ENCODE assay signal across 8 mouse cellular contexts in genomic region chr6:24664133-24664866, GRCm38 (mm10). TPM values are rescaled to one million over a fixed set of nuclear protein-coding genes. Genes with fewer than 3 reads are reported as not detected.
DNase-seq lines count a peak whose midpoint lies in the region; ATAC-seq and TF ChIP-seq lines count a peak whose summit lies in the region.

No protein-coding gene starts in this region.

- WGBS in forebrain, embryonic 16.5 days: under 1% methylated on average over 44 of the region's 58 CpGs
- under 1% methylated on average over 54 of the region's 58 CpGs for WGBS in lung, embryonic 15.5 days
- under 1% methylated on average over 48 of the region's 58 CpGs for WGBS in olfactory bulb, adult 2 months

- H3K4me3 ChIP-seq in forebrain, embryonic 16.5 days (replicated peaks; ENCODE audit: low read length): peak overlapping the region; percentile 85
- peak overlapping the region; percentile 91 for H3K4me3 ChIP-seq in lung, embryonic 15.5 days
- H3K4me3 ChIP-seq in olfactory bulb, adult 2 months (ENCODE audit: insufficient read depth, low read depth, low read length): peak overlapping the region; percentile 92

- peak; percentile 38 for DNase-seq in ES-CJ7 (ENCODE audit: low read depth, low spot score)
- peak; percentile 64 for DNase-seq in adrenal gland, postnatal 25 days
- DNase-seq in heart, postnatal 14 days: peak; percentile 56 to 58
- peak; percentile 56 to 71 for DNase-seq in kidney, postnatal 36 days
- peak; percentile 46 to 47 for DNase-seq in urinary bladder, postnatal 36 days (ENCODE audit: low spot score in 2 of 2)

- H3K9ac ChIP-seq in forebrain, embryonic 16.5 days (replicated peaks; ENCODE audit: low read depth, low read length): peak overlapping the region; percentile 93
- peak overlapping the region; percentile 94 for H3K9ac ChIP-seq in lung, embryonic 15.5 days

- peak overlapping the region; percentile 70 for H3K4me2 ChIP-seq in forebrain, embryonic 16.5 days (ENCODE audit: low read length)
- peak overlapping the region; percentile 85 for H3K4me2 ChIP-seq in lung, embryonic 15.5 days

- intact Hi-C loops in heart, postnatal 14 days (cut with DNase I): loop anchor here (5.0 kb wide), 1 partner anchor 37 kb away; no protein-coding TSS in a partner anchor

- TF ChIP-seq POLR2A in olfactory bulb, adult 2 months (IDR thresholded peaks at IDR 0.05; ENCODE audit: insufficient read depth, low read depth, low read length): no peak

- no peaks in the 10 kb centered on the region for H3K9me3 ChIP-seq in forebrain, embryonic 16.5 days (ENCODE audit: control insufficient read depth, low read length)
- H3K9me3 ChIP-seq in lung, embryonic 15.5 days: no peaks in the 10 kb centered on the region

- H3K27me3 ChIP-seq in forebrain, embryonic 16.5 days (replicated peaks; ENCODE audit: control insufficient read depth, insufficient read depth, low read length): no peaks in the 10 kb centered on the region
- no peaks in the 10 kb centered on the region for H3K27me3 ChIP-seq in lung, embryonic 15.5 days

- peak overlapping the region; percentile 97 for H3K27ac ChIP-seq in forebrain, embryonic 16.5 days (ENCODE audit: low read length)
- peak overlapping the region; percentile 98 for H3K27ac ChIP-seq in lung, embryonic 15.5 days
- peak overlapping the region; percentile 78 for H3K27ac ChIP-seq in olfactory bulb, adult 2 months (ENCODE audit: insufficient read depth, low read depth, low read length)

- ATAC-seq in forebrain, embryonic 16.5 days: peak; percentile 24
- ATAC-seq in lung, embryonic 15.5 days (ENCODE audit: borderline replicate concordance, extremely low read depth, low FRiP score, low TSS enrichment): peak; percentile 35

- peaks cover 12% of the 10 kb centered on the region for H3K4me1 ChIP-seq in forebrain, embryonic 16.5 days (replicated peaks; ENCODE audit: control insufficient read depth, insufficient read depth, low read length)
- peaks cover 9% of the 10 kb centered on the region for H3K4me1 ChIP-seq in lung, embryonic 15.5 days
- H3K4me1 ChIP-seq in olfactory bulb, adult 2 months (ENCODE audit: control insufficient read depth, insufficient read depth, low read length): no peaks in the 10 kb centered on the region

- TF ChIP-seq CTCF in olfactory bulb, adult 2 months (IDR thresholded peaks at IDR 0.05; ENCODE audit: insufficient read depth, low read depth, low read length): no peak

- H3K36me3 ChIP-seq in forebrain, embryonic 16.5 days (ENCODE audit: control insufficient read depth, insufficient read depth): no peaks in the 10 kb centered on the region
- H3K36me3 ChIP-seq in lung, embryonic 15.5 days: no peaks in the 10 kb centered on the region

RNA-seq across cellular contexts. Expression of gene Wasl, which starts 0.5 kb away (rescaled TPM):
- 59.3 and 70.6 TPM in 2 replicates for total RNA-seq in adrenal gland, postnatal 25 days (2021)
- 58.3 and 58.5 TPM in 2 replicates for polyA plus RNA-seq in forebrain, embryonic 16.5 days (2015; fragmentation: Nextera tagmentation; extraction: Ambion mirVana)
- 10 to 100 TPM; 30.7 to 32.9 TPM for total RNA-seq in heart, postnatal 14 days (2021)
- 67.3 and 68.5 TPM in 2 replicates for polyA plus RNA-seq in lung, embryonic 15.5 days (2015; fragmentation: Nextera tagmentation; extraction: Ambion mirVana)
- not detected in 2 replicates for polyA plus RNA-seq in olfactory bulb, adult 2 months (2012; ENCODE audit: insufficient read depth, insufficient read length, low replicate concordance, missing spikeins)

Comparison
In these comparisons a context has a peak if more than half of its experiments do, and no peak if none do; other contexts are left out.
1. Peak in every context shown above with its lines: DNase-seq, ATAC-seq, H3K4me3 ChIP-seq and H3K27ac ChIP-seq.